Mouse (Mus musculus) layer of hippocampus, adult 2 months (tissue): ENCODE measurements around the gene Hoxc11. TPM values are rescaled to one million over a fixed set of nuclear protein-coding genes. Genes with fewer than 3 reads are reported as not detected.

Experiments
- DNase-seq, 2 experiments: peaks; one replicate each; pipeline ENCODE4 v3.0.0; 2022; ENCODE audit warnings: low spot score in 2 of 2
- H3K27ac ChIP-seq: fragments of 200-600 bp; 2 replicates; pipeline ENCODE4 v1.8.1; 2022
- H3K4me3 ChIP-seq: fragments of 200-600 bp; 2 replicates; pipeline ENCODE4 v1.8.1; 2022; ENCODE audit warnings: mild to moderate bottlenecking
- CTCF ChIP-seq: fragments of 200-600 bp; conservative IDR thresholded peaks from 2 replicates; pipeline ENCODE4 v1.8.1; 2022; ENCODE audit warnings: antibody characterized with exemption, mild to moderate bottlenecking, moderate library complexity
- total RNA-seq, 2 experiments: library from RNA; stranded (reverse); gene quantifications; 2 replicates each; pipeline ENCODE4 v1.2.3; 2021

Hoxc11 gene
- total RNA-seq, 2 experiments from 2014 or later, result not detected

- Histone ChIP-seq H3K27ac (no peak overlapping the region), H3K4me3 (no peak overlapping the region)
- DNase-seq, result no peak
- TF ChIP-seq CTCF, result no peak
Measured at GRCm38 (mm10) chr15:102922012-102922362, 32.2 kb upstream of the Hoxc11 start.

- no peak for TF ChIP-seq CTCF
- Histone ChIP-seq H3K27ac (no peak overlapping the region), H3K4me3 (no peak overlapping the region)
- no peak for DNase-seq
Measured at GRCm38 (mm10) chr15:102922636-102923500, 31.4 kb upstream of the Hoxc11 start.

- Histone ChIP-seq H3K27ac (no peak overlapping the region), H3K4me3 (no peak overlapping the region)
- no peak for TF ChIP-seq CTCF
- no peak for DNase-seq
Measured at GRCm38 (mm10) chr15:102927032-102927645, 27.1 kb upstream of the Hoxc11 start.

GRCm38 (mm10) chr15:102931706-102932358 is 22.4 kb upstream of the Hoxc11 start:
- no peak for DNase-seq
- no peak overlapping the region for H3K27ac ChIP-seq
- no peak for TF ChIP-seq CTCF
- no peak overlapping the region for H3K4me3 ChIP-seq

GRCm38 (mm10) chr15:102934438-102934837 is 19.8 kb upstream of the Hoxc11 start:
- no peak for DNase-seq
- no peak overlapping the region for H3K27ac ChIP-seq

GRCm38 (mm10) chr15:102934897-102935296 is 19.3 kb upstream of the Hoxc11 start:
- TF ChIP-seq CTCF, result no peak
- Histone ChIP-seq H3K27ac (no peak overlapping the region), H3K4me3 (no peak overlapping the region)
- DNase-seq, result no peak

More at GRCm38 (mm10) chr15:102934438-102934837, 19.8 kb upstream of the Hoxc11 start:
- H3K4me3 ChIP-seq, result no peak overlapping the region
- no peak for TF ChIP-seq CTCF

GRCm38 (mm10) chr15:102936279-102936972 is 17.8 kb upstream of the Hoxc11 start, which contains the start of gene Hoxc12:
Gene Hoxc12, plus strand, starts transcription at chr15:102936757.
- no peak for TF ChIP-seq CTCF
- DNase-seq, result no peak
- Histone ChIP-seq H3K4me3 (no peak within 1 kb of the TSS), H3K27ac (no peak within 1 kb of the TSS)

- H3K4me3 ChIP-seq, result no peak overlapping the region
- H3K27ac ChIP-seq, result no peak overlapping the region
- TF ChIP-seq CTCF, result no peak
- DNase-seq, result no peak
Measured at GRCm38 (mm10) chr15:102937036-102937666, 17.1 kb upstream of the Hoxc11 start.

- DNase-seq, result no peak
- Histone ChIP-seq H3K27ac (no peak overlapping the region), H3K4me3 (no peak overlapping the region)
- TF ChIP-seq CTCF, result no peak
Measured at GRCm38 (mm10) chr15:102939256-102940155, 14.7 kb upstream of the Hoxc11 start.

- H3K4me3 ChIP-seq, result no peak overlapping the region
Measured at GRCm38 (mm10) chr15:102942739-102943467, 11.3 kb upstream of the Hoxc11 start.

GRCm38 (mm10) chr15:102943468-102943813 is 10.8 kb upstream of the Hoxc11 start:
- H3K4me3 ChIP-seq, result no peak overlapping the region
- H3K27ac ChIP-seq, result no peak overlapping the region
- TF ChIP-seq CTCF, result no peak
- no peak for DNase-seq

More at GRCm38 (mm10) chr15:102942739-102943467, 11.3 kb upstream of the Hoxc11 start:
- no peak for DNase-seq
- no peak overlapping the region for H3K27ac ChIP-seq
- no peak for TF ChIP-seq CTCF
